Mouse (Mus musculus) liver, embryonic 14.5 days (tissue): ENCODE results near the gene Man1c1. TPM values are rescaled to one million over a fixed set of nuclear protein-coding genes. Genes with fewer than 3 reads are reported as not detected.

ENCODE experiments used
- ATAC-seq: fragments of 200-750 bp; cut with Nextera tagmentation; 2 replicates; pipeline ENCODE4 v1.8.0; 2017; ENCODE audit warnings: moderate number of reproducible peaks, mild to moderate bottlenecking, moderate library complexity; ENCODE audit not compliant: insufficient read depth
- DNase-seq, 3 experiments: peaks; one replicate each; pipeline ENCODE4 v3.0.0-alpha.2; 2012 to 2013; ENCODE audit warnings: low read depth in 3 of 3, low spot score in 3 of 3
- H3K27ac ChIP-seq: fragments of 300-500 bp; sonication (generic); 2 replicates; pipeline ENCODE4 v1.5.1; 2014; ENCODE audit warnings: moderate library complexity, mild to moderate bottlenecking, control low read depth, inconsistent platforms
- H3K27me3 ChIP-seq: fragments of 300-500 bp; sonication (generic); 2 replicates; pipeline ENCODE4 v1.6.1; 2014; ENCODE audit warnings: mild to moderate bottlenecking, low read length, moderate library complexity; ENCODE audit not compliant: control insufficient read depth, insufficient read depth
- H3K36me3 ChIP-seq: fragments of 300-500 bp; sonication (generic); replicated peaks from 2 replicates; pipeline ENCODE4 v1.6.1; 2014; ENCODE audit warnings: low read depth; ENCODE audit not compliant: control insufficient read depth, insufficient read depth
- H3K4me1 ChIP-seq, 2 experiments: fragments of 200-500 bp in 1 of 2; fragments of 300-500 bp in 1 of 2; sonication (generic) in 1 of 2; replicated peaks; 2 replicates each; pipeline ENCODE4 v1.6.1; 2012 to 2014; ENCODE audit warnings: antibody characterized with exemption in 1 of 2, inconsistent platforms in 1 of 2, low read length in 1 of 2; ENCODE audit not compliant: control insufficient read depth in 2 of 2, insufficient read depth in 2 of 2
- H3K4me2 ChIP-seq: fragments of 300-500 bp; sonication (generic); 2 replicates; pipeline ENCODE4 v1.6.1; 2014; ENCODE audit warnings: low read depth, mild to moderate bottlenecking, control low read depth, moderate library complexity
- H3K4me3 ChIP-seq, 2 experiments: fragments of 200-500 bp in 1 of 2; fragments of 300-500 bp in 1 of 2; sonication (generic) in 1 of 2; 2 replicates each; pipeline ENCODE4 v1.5.1; 2012 to 2014; ENCODE audit warnings: low read depth in 2 of 2, low read length in 2 of 2, mild to moderate bottlenecking in 2 of 2, control low read depth in 1 of 2, inconsistent platforms in 1 of 2, moderate library complexity in 1 of 2; ENCODE audit not compliant: insufficient read depth in 1 of 2
- H3K9ac ChIP-seq: fragments of 300-500 bp; sonication (generic); replicated peaks from 2 replicates; pipeline ENCODE4 v1.6.1; 2014; ENCODE audit warnings: mild to moderate bottlenecking, control low read depth, moderate library complexity
- H3K9me3 ChIP-seq: fragments of 300-500 bp; sonication (generic); 2 replicates; pipeline ENCODE4 v1.6.1; 2016; ENCODE audit warnings: low read length, mixed read lengths; ENCODE audit not compliant: control insufficient read depth
- CTCF ChIP-seq: IDR thresholded peaks from 2 replicates; pipeline ENCODE4 v1.5.1; 2016; ENCODE audit warnings: antibody characterized with exemption, low read depth, control low read depth
- EP300 ChIP-seq: IDR thresholded peaks from 2 replicates; pipeline ENCODE4 v1.6.1; 2016; ENCODE audit warnings: antibody characterized with exemption, low read depth
- WGBS: fragments of 180-500 bp; shearing (Covaris S2); extraction: QIAGEN DNeasy Blood & Tissue Kit; methylation state at CpG from one replicate; pipeline ENCODE4 v1.1.7; 2014; ENCODE audit not compliant: insufficient replicate concordance; 5-methylcytosine and 5-hydroxymethylcytosine counted together
- polyA plus RNA-seq, 2 experiments: library from polyadenylated mRNA; depleted of rRNA in 1 of 2; stranded (reverse) in 1 of 2; unstranded in 1 of 2; fragments of >200 nt; fragmentation: Nextera tagmentation in 1 of 2; extraction: Ambion mirVana in 1 of 2; gene quantifications; 2 replicates each; pipeline versions ENCODE4 v1.2.1 to v1.2.3; 2012 to 2014

Man1c1 gene
- polyA plus RNA-seq, 2 experiments, result 1.2 to 1.9 TPM

DNA sequence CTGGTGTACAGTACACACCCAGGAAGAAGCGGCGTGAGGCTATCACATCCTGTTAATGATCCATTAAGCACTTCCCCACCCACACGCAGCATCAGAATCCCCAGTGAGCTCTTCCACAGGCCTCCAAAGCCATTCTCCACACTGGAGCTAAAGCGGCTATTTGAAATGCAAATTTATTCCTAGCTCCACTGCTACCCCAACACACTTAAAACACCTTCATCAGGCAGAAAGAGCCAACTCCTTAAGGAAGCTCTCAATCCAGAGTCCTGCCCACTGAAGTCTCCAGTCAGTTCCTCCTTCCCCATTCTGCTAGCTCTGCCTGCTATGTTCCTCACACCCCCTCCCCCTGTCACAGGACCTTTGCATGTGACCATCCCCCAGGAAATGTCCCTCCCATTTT lies 51.4 kb downstream of the Man1c1 start:
- 72% methylated on average over 4 of the region's 4 CpGs for WGBS
- H3K9ac ChIP-seq, result no peak overlapping the region
- H3K36me3 ChIP-seq, result no peaks in the 10 kb centered on the region
- H3K4me1 ChIP-seq, result no peaks in the 10 kb centered on the region
- no peak overlapping the region for H3K4me3 ChIP-seq
- no peaks in the 10 kb centered on the region for H3K9me3 ChIP-seq
- H3K27ac ChIP-seq, result no peak overlapping the region
- no peak overlapping the region for H3K4me2 ChIP-seq
- no peak for ATAC-seq
- no peak for TF ChIP-seq CTCF
- TF ChIP-seq EP300, result no peak
- H3K27me3 ChIP-seq, result no peaks in the 10 kb centered on the region
- DNase-seq, result no peak

DNA sequence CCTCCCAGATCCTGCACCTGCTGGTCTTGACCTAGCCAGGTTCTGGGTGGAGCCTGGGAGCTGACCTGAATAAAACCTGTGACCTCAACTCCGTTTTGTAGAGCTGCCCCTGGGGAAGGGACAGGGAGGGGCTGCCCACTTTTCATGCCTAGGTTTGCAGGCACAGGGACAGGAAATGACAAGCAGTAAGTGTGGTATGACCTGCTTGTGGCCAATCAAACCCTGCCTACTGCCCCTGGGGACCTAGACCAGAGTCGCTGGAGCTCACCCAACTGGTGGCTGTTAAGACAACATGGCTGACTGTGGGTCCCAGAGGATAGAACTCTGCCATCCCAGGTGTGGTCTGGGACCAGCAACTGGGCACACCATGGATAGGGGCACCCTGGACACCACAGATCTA lies 51.9 kb downstream of the Man1c1 start:
- WGBS, result 26% methylated on average over 2 of the region's 2 CpGs

DNA sequence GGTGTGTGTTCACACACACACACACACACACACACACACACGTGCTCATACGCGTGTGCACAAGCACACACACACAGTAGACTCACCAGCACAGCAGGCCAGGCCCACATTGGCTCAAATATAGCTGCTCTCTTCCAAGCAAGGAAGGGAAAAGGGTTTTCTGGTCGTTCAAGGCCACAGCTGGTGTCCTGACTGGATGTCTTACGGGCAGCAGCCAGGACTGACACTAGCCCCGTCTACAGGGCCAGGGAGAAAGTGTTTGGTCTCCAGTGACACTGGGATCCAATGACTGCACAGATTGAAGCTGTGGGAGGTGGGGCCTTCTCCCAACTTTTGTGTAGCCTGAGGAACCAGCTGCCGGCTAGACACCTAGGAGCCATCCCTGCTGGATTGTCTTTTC lies 52.7 kb downstream of the Man1c1 start:
- Histone ChIP-seq H3K36me3 (no peaks in the 10 kb centered on the region), H3K9ac (no peak overlapping the region), H3K4me1 (no peaks in the 10 kb centered on the region), H3K27ac (no peak overlapping the region), H3K9me3 (no peaks in the 10 kb centered on the region), H3K27me3 (no peaks in the 10 kb centered on the region), H3K4me2 (no peak overlapping the region), H3K4me3 (no peak overlapping the region)
- ATAC-seq (no peak), DNase-seq (no peak)
- WGBS, result 61% methylated on average over 7 of the region's 7 CpGs
- TF ChIP-seq EP300 (no peak), CTCF (no peak)

More for the DNA sequence above, 51.9 kb downstream of the Man1c1 start:
- no peaks in the 10 kb centered on the region for H3K36me3 ChIP-seq
- TF ChIP-seq CTCF (no peak), EP300 (no peak)
- no peaks in the 10 kb centered on the region for H3K27me3 ChIP-seq
- H3K4me3 ChIP-seq, result no peak overlapping the region
- no peak overlapping the region for H3K9ac ChIP-seq
- ATAC-seq (no peak), DNase-seq (no peak)
- no peak overlapping the region for H3K4me2 ChIP-seq
- H3K27ac ChIP-seq, result no peak overlapping the region
- no peaks in the 10 kb centered on the region for H3K9me3 ChIP-seq
- H3K4me1 ChIP-seq, result no peaks in the 10 kb centered on the region

DNA sequence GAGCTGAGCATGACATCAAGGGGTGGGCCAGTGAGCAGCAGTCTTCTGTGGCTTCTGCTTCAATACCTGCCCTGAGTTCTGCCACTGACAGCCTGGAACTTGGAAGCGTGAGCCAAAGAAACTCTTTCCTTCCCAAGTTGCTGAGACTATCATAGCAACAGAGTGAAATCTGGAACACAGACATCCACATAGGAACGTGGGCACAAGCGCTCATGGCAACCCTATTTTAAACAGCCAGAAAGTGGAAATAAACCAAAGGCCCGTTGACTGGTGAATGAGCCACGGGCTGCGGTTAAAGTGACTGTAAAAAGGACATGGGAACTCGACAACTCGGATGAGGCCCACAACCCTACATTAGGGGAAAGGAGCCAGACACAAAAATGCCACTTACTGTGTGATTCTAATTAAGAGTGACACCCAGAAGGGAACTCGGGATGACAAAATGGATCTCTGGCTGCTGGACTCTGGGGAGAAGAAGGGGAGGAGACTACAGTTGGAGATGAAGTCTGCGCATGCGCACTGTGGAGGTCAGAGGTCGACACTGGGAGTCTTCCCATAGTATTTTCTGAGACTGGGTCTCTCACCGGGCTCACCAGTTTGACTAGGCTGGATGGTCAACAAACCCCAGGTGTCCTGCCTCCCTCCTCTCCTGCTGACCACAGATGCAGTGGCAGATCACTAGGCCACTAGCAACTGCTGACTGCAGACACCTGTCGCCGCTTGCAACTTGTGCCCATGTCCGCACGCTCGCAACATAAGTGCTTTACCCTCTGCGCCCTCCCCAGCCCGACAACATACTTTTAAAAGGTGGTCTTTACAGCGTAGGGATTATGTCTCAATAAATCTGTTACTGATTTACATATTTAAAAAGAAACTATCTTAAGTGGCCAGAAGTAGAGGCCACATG lies 58.8 kb downstream of the Man1c1 start:
- ATAC-seq (no peak), DNase-seq (no peak)
- WGBS, result 79% methylated on average over 20 of the region's 21 CpGs
- Histone ChIP-seq H3K4me3 (no peak overlapping the region), H3K9ac (no peak overlapping the region), H3K4me1 (no peaks in the 10 kb centered on the region), H3K9me3 (no peaks in the 10 kb centered on the region), H3K4me2 (no peak overlapping the region), H3K27ac (no peak overlapping the region), H3K27me3 (no peaks in the 10 kb centered on the region), H3K36me3 (no peaks in the 10 kb centered on the region)
- TF ChIP-seq EP300, result no peak
- no peak for TF ChIP-seq CTCF

DNA sequence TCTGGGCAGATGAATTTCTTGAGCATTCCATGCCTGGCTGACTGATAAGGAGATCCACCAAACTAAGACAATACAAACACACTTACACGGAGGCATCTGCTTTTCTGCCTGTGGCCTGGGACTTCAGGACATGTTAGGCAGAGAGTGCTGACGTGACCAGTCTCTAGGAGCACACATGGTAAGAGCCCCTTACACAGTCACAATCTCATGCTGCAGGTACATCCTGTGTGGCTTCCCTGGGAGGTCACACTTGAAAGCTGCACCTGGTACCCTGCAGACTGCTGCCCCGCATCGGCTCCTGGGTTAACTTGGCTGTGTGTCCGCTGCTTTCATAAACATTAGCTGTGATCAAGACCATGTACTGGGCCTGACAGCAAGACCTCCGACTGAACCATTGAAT lies 59.7 kb downstream of the Man1c1 start:
- H3K27me3 ChIP-seq, result no peaks in the 10 kb centered on the region
- ATAC-seq (no peak), DNase-seq (no peak)
- 67% methylated on average over 6 of the region's 6 CpGs for WGBS
- H3K4me1 ChIP-seq, result no peaks in the 10 kb centered on the region
- H3K9me3 ChIP-seq, result no peaks in the 10 kb centered on the region
- H3K27ac ChIP-seq, result no peak overlapping the region
- no peak overlapping the region for H3K4me3 ChIP-seq
- H3K4me2 ChIP-seq, result no peak overlapping the region
- TF ChIP-seq EP300 (no peak), CTCF (no peak)
- no peaks in the 10 kb centered on the region for H3K36me3 ChIP-seq
- no peak overlapping the region for H3K9ac ChIP-seq
